Mouse (Mus musculus): ENCODE data around the gene Golm1.

DNA sequence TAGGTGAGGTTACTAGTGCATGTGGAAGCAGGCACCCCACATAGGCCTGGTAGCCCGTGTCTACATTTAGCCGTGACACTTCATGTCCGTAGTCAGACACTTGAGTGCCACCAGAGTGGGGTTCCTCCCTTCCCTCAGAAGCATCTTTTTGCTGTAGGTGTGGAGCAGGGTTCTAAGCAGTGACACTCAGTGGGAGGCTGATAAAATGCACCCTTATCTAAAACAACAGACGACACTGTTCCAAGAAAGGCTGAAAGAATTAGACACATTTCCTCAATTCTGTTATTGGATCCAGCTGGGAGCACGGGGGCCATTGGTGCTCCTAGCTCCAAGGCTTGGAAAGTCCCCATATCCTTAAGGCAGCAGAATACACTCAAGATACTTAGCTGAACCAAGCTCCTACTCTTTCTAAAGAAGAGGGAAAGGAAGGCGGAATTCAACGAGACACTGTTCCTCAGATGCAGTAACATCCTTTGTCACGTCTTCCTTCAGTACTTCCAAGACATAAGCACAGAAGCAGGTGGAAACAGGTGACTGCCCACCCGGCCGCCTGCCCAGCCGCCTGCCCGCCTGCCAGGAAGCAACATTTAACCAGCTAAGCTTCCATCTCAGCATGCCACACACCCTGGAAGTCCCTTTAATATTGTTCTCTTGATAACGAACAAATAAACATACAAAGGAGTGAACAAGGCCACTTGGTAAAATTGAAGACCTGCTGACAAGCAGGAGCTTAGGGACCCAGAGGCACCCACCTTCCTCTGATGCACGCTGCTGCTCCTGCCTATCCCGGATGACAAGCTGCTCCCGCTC lies 36.0 kb downstream of the Golm1 start:
- TF ChIP-seq CTCF (IDR thresholded peaks at IDR 0.05; ENCODE audit: extremely low read depth, insufficient read depth, insufficient read length, insufficient replicate concordance) = no peak
- TF ChIP-seq POLR2A (IDR thresholded peaks at IDR 0.05; ENCODE audit: low read depth, low read length) = no peak

Data from spleen, adult 2 months (tissue).